Comparison of ENCODE assay signal across 9 mouse cellular contexts in the genomic region with DNA sequence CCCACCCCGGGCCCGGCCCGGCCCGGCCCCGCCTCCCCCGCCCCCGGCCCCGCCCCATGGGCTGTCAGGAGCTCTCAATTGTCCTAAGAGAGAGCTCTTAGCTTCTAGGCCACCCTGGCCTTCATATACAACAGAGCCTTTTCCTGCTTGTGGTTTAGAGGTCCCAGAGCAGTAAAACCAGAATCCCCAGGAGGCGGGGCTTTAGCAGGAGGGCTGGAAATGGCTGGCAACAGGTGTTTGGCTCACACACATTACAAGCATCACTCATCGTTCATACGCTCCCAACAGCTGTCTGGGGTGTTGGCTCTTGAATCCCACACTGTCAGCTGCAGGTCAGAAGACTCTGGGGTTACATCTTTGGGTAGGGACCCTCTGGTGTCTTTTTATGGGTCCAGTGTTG. TPM values are rescaled to one million over a fixed set of nuclear protein-coding genes. Genes with fewer than 3 reads are reported as not detected.
DNase-seq lines count a peak whose midpoint lies in the region; ATAC-seq and TF ChIP-seq lines count a peak whose summit lies in the region.
"Had no signal": no experiment of that assay in that cellular context is flagged by ENCODE, and none has a peak within 500 bp of the region (broad histone marks: within the 10 kb centered on the region; RNA-seq: fewer than 3 reads in every experiment).

No protein-coding gene starts in this region.

- no peak overlapping the region for H3K4me2 ChIP-seq in hindbrain, postnatal 0 days (ENCODE audit: low read depth, low read length)
- no peak overlapping the region for H3K4me2 ChIP-seq in limb, embryonic 11.5 days (ENCODE audit: low read depth, severe bottlenecking)
- H3K4me2 ChIP-seq in stomach, embryonic 14.5 days (replicated peaks; ENCODE audit: low read depth, low read length): no peak overlapping the region; the same call in 1 of the 2 replicates

- H3K4me3 ChIP-seq in hindbrain, embryonic 10.5 days: peak overlapping the region; percentile 32
- no peak overlapping the region for H3K4me3 ChIP-seq in hindbrain, postnatal 0 days (ENCODE audit: low read length)
- H3K4me3 ChIP-seq in limb, embryonic 11.5 days (ENCODE audit: low read depth, low read length): no peak overlapping the region
- H3K4me3 ChIP-seq in stomach, embryonic 14.5 days (ENCODE audit: low read depth, low read length): no peak overlapping the region

- H3K36me3 ChIP-seq in hindbrain, embryonic 10.5 days: no peaks in the 10 kb centered on the region
- H3K36me3 ChIP-seq in hindbrain, postnatal 0 days (ENCODE audit: insufficient read depth, low read length): no peaks in the 10 kb centered on the region
- H3K36me3 ChIP-seq in limb, embryonic 11.5 days (ENCODE audit: control insufficient read depth, insufficient read depth, low read length): no peaks in the 10 kb centered on the region
- H3K36me3 ChIP-seq in stomach, embryonic 14.5 days (ENCODE audit: control insufficient read depth, insufficient read depth, low read length): no peaks in the 10 kb centered on the region

- no peak for DNase-seq in hindbrain, embryonic 10.5 days (ENCODE audit: low spot score)
- DNase-seq in hindbrain, postnatal 0 days (ENCODE audit: low spot score): no peak
- DNase-seq in limb, embryonic 11.5 days (ENCODE audit: low spot score): peak; percentile 47
- DNase-seq in adrenal gland, postnatal 36 days: no peak
- DNase-seq in left cerebral cortex, adult 18-20 months (ENCODE audit: low spot score in 2 of 2): no peak

- H3K27ac ChIP-seq in hindbrain, embryonic 10.5 days: no peak overlapping the region
- no peak overlapping the region for H3K27ac ChIP-seq in hindbrain, postnatal 0 days
- no peak overlapping the region for H3K27ac ChIP-seq in limb, embryonic 11.5 days (replicated peaks; ENCODE audit: low read depth, low read length)
- H3K27ac ChIP-seq in stomach, embryonic 14.5 days (ENCODE audit: low read length): no peak overlapping the region
- H3K27ac ChIP-seq: liver, embryonic 14.5 days had no signal

- H3K9ac ChIP-seq in hindbrain, postnatal 0 days (replicated peaks; ENCODE audit: low read length): no peak overlapping the region
- no peak overlapping the region for H3K9ac ChIP-seq in limb, embryonic 11.5 days (ENCODE audit: low read length)
- H3K9ac ChIP-seq in stomach, embryonic 14.5 days (replicated peaks; ENCODE audit: low read depth, low read length): no peak overlapping the region
- H3K9ac ChIP-seq: liver, embryonic 14.5 days had no signal

- no peak for TF ChIP-seq CTCF in hindbrain, postnatal 0 days (IDR thresholded peaks at IDR 0.05; ENCODE audit: low read depth)

- no peaks in the 10 kb centered on the region for H3K9me3 ChIP-seq in hindbrain, embryonic 10.5 days
- no peaks in the 10 kb centered on the region for H3K9me3 ChIP-seq in hindbrain, postnatal 0 days (ENCODE audit: low read length)
- H3K9me3 ChIP-seq in limb, embryonic 11.5 days (ENCODE audit: control insufficient read depth, low read length): no peaks in the 10 kb centered on the region
- no peaks in the 10 kb centered on the region for H3K9me3 ChIP-seq in stomach, embryonic 14.5 days (ENCODE audit: control insufficient read depth, low read depth, low read length)

- no peaks in the 10 kb centered on the region for H3K27me3 ChIP-seq in hindbrain, embryonic 10.5 days (ENCODE audit: insufficient read depth, poor library complexity, severe bottlenecking)
- no peaks in the 10 kb centered on the region for H3K27me3 ChIP-seq in hindbrain, postnatal 0 days (ENCODE audit: insufficient read depth, low read length)
- no peaks in the 10 kb centered on the region for H3K27me3 ChIP-seq in limb, embryonic 11.5 days (ENCODE audit: control insufficient read depth, insufficient read depth, low read length)
- no peaks in the 10 kb centered on the region for H3K27me3 ChIP-seq in stomach, embryonic 14.5 days (ENCODE audit: control insufficient read depth, insufficient read depth, low read length)

- H3K4me1 ChIP-seq in hindbrain, embryonic 10.5 days (replicated peaks): peaks cover 17% of the 10 kb centered on the region
- H3K4me1 ChIP-seq in hindbrain, postnatal 0 days (ENCODE audit: insufficient read depth, low read length): 0 out of 2 replicates have a peak, but pooled peaks cover 4% of the 10 kb centered on the region
- peaks cover 3% of the 10 kb centered on the region; the same call in 1 of the 2 replicates for H3K4me1 ChIP-seq in limb, embryonic 11.5 days (ENCODE audit: control insufficient read depth, insufficient read depth, low read length)
- H3K4me1 ChIP-seq in stomach, embryonic 14.5 days (ENCODE audit: control insufficient read depth, insufficient read depth, low read length): 0 out of 2 replicates have a peak, but pooled peaks cover 9% of the 10 kb centered on the region

- 13% methylated on average over 11 of the region's 11 CpGs for WGBS in hindbrain, embryonic 10.5 days
- 10% methylated on average over 11 of the region's 11 CpGs for WGBS in hindbrain, postnatal 0 days
- WGBS in limb, embryonic 11.5 days: 31% methylated on average over 3 of the region's 11 CpGs
- 10% methylated on average over 11 of the region's 11 CpGs for WGBS in stomach, embryonic 14.5 days

- no peak for ATAC-seq in hindbrain, postnatal 0 days
- peak; percentile 70 for ATAC-seq in common myeloid progenitor, adult 5-6 weeks (replicated peaks; ENCODE audit: low read depth, poor library complexity, severe bottlenecking)
- peak; percentile 71; the same call in 1 of the 2 replicates for ATAC-seq in limb, embryonic 11.5 days (ENCODE audit: insufficient number of reproducible peaks, low FRiP score, low TSS enrichment, low read depth)
- ATAC-seq in stomach, embryonic 14.5 days (ENCODE audit: insufficient number of reproducible peaks, insufficient read depth, low FRiP score, low read depth): peak; percentile 56
- no peak for ATAC-seq in cerebellum, adult (ENCODE audit: insufficient number of reproducible peaks, low FRiP score, low TSS enrichment)

RNA-seq across cellular contexts. Expression of gene Ube2d1, which starts 7.2 kb away (rescaled TPM):
- polyA plus RNA-seq in hindbrain, embryonic 10.5 days (2016; fragmentation: Nextera tagmentation; extraction: Ambion mirVana): 115 and 147 TPM in 2 replicates
- 58.8 and 72.3 TPM in 2 replicates for total RNA-seq in hindbrain, postnatal 0 days (2014; rRNA removed)
- polyA plus RNA-seq in hindbrain, postnatal 0 days (2015; fragmentation: Nextera tagmentation; extraction: Ambion mirVana): 126 and 145 TPM in 2 replicates
- total RNA-seq in common myeloid progenitor, adult 5-6 weeks (2017): 9.8 and 15.0 TPM in 2 replicates
- 122 and 125 TPM in 2 replicates for polyA plus RNA-seq in limb, embryonic 11.5 days (2014; fragmentation: Nextera tagmentation; extraction: Ambion mirVana)
- polyA plus RNA-seq in stomach, embryonic 14.5 days (2014; fragmentation: Nextera tagmentation; extraction: Ambion mirVana): 72.0 and 76.0 TPM in 2 replicates
- total RNA-seq in adrenal gland, postnatal 36 days (2021): 10 to 100 TPM; 15.6 to 22.3 TPM
- 10 to 100 TPM; 44.0 to 49.7 TPM for total RNA-seq in left cerebral cortex, adult 18-20 months (2021)

RNA-seq across cellular contexts. Expression of gene Cisd1, which starts 52.5 kb away (rescaled TPM):
- polyA plus RNA-seq in hindbrain, embryonic 10.5 days (2016; fragmentation: Nextera tagmentation; extraction: Ambion mirVana): 148 and 166 TPM in 2 replicates
- total RNA-seq in hindbrain, postnatal 0 days (2014; rRNA removed): 105 and 108 TPM in 2 replicates
- 388 and 399 TPM in 2 replicates for polyA plus RNA-seq in hindbrain, postnatal 0 days (2015; fragmentation: Nextera tagmentation; extraction: Ambion mirVana)
- 26.3 and 27.5 TPM in 2 replicates for total RNA-seq in common myeloid progenitor, adult 5-6 weeks (2017)
- 109 and 111 TPM in 2 replicates for polyA plus RNA-seq in limb, embryonic 11.5 days (2014; fragmentation: Nextera tagmentation; extraction: Ambion mirVana)
- polyA plus RNA-seq in stomach, embryonic 14.5 days (2014; fragmentation: Nextera tagmentation; extraction: Ambion mirVana): 90.4 and 94.1 TPM in 2 replicates
- total RNA-seq in adrenal gland, postnatal 36 days (2021): 100 to 1,000 TPM in 1 of 2 experiments, 10 to 100 TPM in 1; 90.4 to 140 TPM
- 100 to 1,000 TPM; 134 to 135 TPM for total RNA-seq in left cerebral cortex, adult 18-20 months (2021)

RNA-seq across cellular contexts. Expression of gene Tfam, which starts 54.2 kb away (rescaled TPM):
- 66.9 and 78.3 TPM in 2 replicates for polyA plus RNA-seq in hindbrain, embryonic 10.5 days (2016; fragmentation: Nextera tagmentation; extraction: Ambion mirVana)
- 13.1 and 14.4 TPM in 2 replicates for total RNA-seq in hindbrain, postnatal 0 days (2014; rRNA removed)
- polyA plus RNA-seq in hindbrain, postnatal 0 days (2015; fragmentation: Nextera tagmentation; extraction: Ambion mirVana): 39.0 and 39.1 TPM in 2 replicates
- 147 and 154 TPM in 2 replicates for total RNA-seq in common myeloid progenitor, adult 5-6 weeks (2017)
- 112 and 114 TPM in 2 replicates for polyA plus RNA-seq in limb, embryonic 11.5 days (2014; fragmentation: Nextera tagmentation; extraction: Ambion mirVana)
- 74.6 and 76.3 TPM in 2 replicates for polyA plus RNA-seq in stomach, embryonic 14.5 days (2014; fragmentation: Nextera tagmentation; extraction: Ambion mirVana)
- total RNA-seq in adrenal gland, postnatal 36 days (2021): 10 to 100 TPM; 53.0 to 58.1 TPM
- total RNA-seq in left cerebral cortex, adult 18-20 months (2021): 10 to 100 TPM; 39.5 to 45.9 TPM

RNA-seq across cellular contexts. Expression of gene Ipmk, which starts 55.3 kb away (rescaled TPM):
- 15.5 and 20.0 TPM in 2 replicates for polyA plus RNA-seq in hindbrain, embryonic 10.5 days (2016; fragmentation: Nextera tagmentation; extraction: Ambion mirVana)
- total RNA-seq in hindbrain, postnatal 0 days (2014; rRNA removed): 17.3 and 19.0 TPM in 2 replicates
- 14.0 and 14.4 TPM in 2 replicates for polyA plus RNA-seq in hindbrain, postnatal 0 days (2015; fragmentation: Nextera tagmentation; extraction: Ambion mirVana)
- 24.8 and 35.5 TPM in 2 replicates for total RNA-seq in common myeloid progenitor, adult 5-6 weeks (2017)
- 20.9 and 21.0 TPM in 2 replicates for polyA plus RNA-seq in limb, embryonic 11.5 days (2014; fragmentation: Nextera tagmentation; extraction: Ambion mirVana)
- 11.2 and 12.1 TPM in 2 replicates for polyA plus RNA-seq in stomach, embryonic 14.5 days (2014; fragmentation: Nextera tagmentation; extraction: Ambion mirVana)
- 10 to 100 TPM; 15.6 to 20.5 TPM for total RNA-seq in adrenal gland, postnatal 36 days (2021)
- total RNA-seq in left cerebral cortex, adult 18-20 months (2021): 10 to 100 TPM; 31.3 to 36.6 TPM

Comparison
In these comparisons a context has a peak if more than half of its experiments do, and no peak if none do; other contexts are left out.
1. ATAC-seq: peak in common myeloid progenitor, adult 5-6 weeks (single experiment), limb, embryonic 11.5 days (single experiment) and stomach, embryonic 14.5 days (single experiment); none in hindbrain, postnatal 0 days (single experiment) and cerebellum, adult (single experiment).